Mouse (Mus musculus) stomach, postnatal 0 days (tissue): Measurements from ENCODE around the gene 4833439L19Rik.

Source experiments
- CTCF ChIP-seq: IDR thresholded peaks from 2 replicates; pipeline ENCODE4 v1.5.1; 2016; ENCODE audit warnings: antibody characterized with exemption, low read depth, mild to moderate bottlenecking, moderate library complexity
- EP300 ChIP-seq: optimal IDR thresholded peaks from 2 replicates; pipeline ENCODE3; 2016; ENCODE audit warnings: antibody characterized with exemption

- TF ChIP-seq CTCF (no peak), EP300 (no peak)
Measured at GRCm38 (mm10) chr13:54559656-54560055, 5.6 kb downstream of the 4833439L19Rik start.
